Mouse (Mus musculus) lung, postnatal 0 days (tissue): ENCODE results near the gene Bloc1s5.

Source experiments
- CTCF ChIP-seq: IDR thresholded peaks from 2 replicates; pipeline ENCODE4 v1.5.1; 2016; ENCODE audit warnings: antibody characterized with exemption, mild to moderate bottlenecking
- EP300 ChIP-seq: IDR thresholded peaks from 2 replicates; pipeline ENCODE4 v1.6.1; 2016; ENCODE audit warnings: antibody characterized with exemption, mild to moderate bottlenecking, control low read depth

- TF ChIP-seq CTCF (no peak), EP300 (no peak)
These were observed 80.7 kb downstream of the Bloc1s5 start for GRCm38 (mm10) chr13:38554210-38554609.
